In the genomic region with DNA sequence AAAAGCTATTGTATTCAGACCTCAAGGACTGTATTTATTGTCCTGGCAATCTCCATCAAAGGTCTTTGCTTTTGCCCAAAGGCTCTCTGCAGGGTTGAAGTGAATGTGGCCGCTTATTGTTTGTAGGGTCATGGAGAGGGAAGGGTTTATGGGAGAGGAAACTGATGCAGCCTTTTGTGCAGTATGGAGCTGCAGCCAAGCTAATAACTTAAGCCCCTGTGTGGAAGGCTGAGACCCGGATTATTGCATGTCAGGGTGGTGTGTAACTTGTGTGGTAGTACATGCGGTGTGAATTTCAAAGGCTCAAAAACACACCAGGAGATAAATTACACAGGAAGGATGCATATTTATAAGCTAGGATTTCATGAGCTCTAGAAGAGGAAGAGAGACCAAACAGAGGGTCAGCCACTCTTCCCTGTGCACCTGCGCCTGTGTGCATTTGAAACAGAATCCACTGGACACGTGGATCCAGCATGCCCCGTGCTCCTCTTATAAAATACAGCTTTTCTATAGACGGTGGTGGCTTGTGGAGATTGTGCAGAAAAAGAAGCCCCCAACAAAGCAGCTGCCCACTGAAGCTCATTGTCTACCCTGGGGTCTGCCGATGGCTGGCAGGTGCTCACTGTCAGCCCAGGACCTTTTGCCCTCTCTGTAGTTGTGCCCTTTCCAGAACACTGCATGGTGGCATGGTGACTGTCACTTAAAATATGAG, we compare ENCODE assay signal across 18 mouse cellular contexts. TPM values are rescaled to one million over a fixed set of nuclear protein-coding genes. Genes with fewer than 3 reads are reported as not detected.
A peak's percentile ranks its signal among the peaks of the same experiment; 100 is the strongest.
DNase-seq lines count a peak whose midpoint lies in the region; ATAC-seq and TF ChIP-seq lines count a peak whose summit lies in the region.
"Had no signal": no experiment of that assay in that cellular context is flagged by ENCODE, and none has a peak within 500 bp of the region (broad histone marks: within the 10 kb centered on the region; RNA-seq: fewer than 3 reads in every experiment).

No protein-coding gene starts in this region.

- TF ChIP-seq CTCF in hindbrain, postnatal 0 days (IDR thresholded peaks at IDR 0.05; ENCODE audit: low read depth): no peak

- no peaks in the 10 kb centered on the region for H3K9me3 ChIP-seq in limb, embryonic 13.5 days
- H3K9me3 ChIP-seq in limb, embryonic 10.5 days (replicated peaks): no peaks in the 10 kb centered on the region
- no peaks in the 10 kb centered on the region for H3K9me3 ChIP-seq in forebrain, embryonic 15.5 days
- no peaks in the 10 kb centered on the region for H3K9me3 ChIP-seq in hindbrain, postnatal 0 days (ENCODE audit: low read length)
- no peaks in the 10 kb centered on the region for H3K9me3 ChIP-seq in neural tube, embryonic 14.5 days (ENCODE audit: control insufficient read depth, low read length)
- H3K9me3 ChIP-seq: liver, embryonic 13.5 days had no signal

- DNase-seq in limb, embryonic 10.5 days (ENCODE audit: low spot score): no peak
- no peak for DNase-seq in hindbrain, postnatal 0 days (ENCODE audit: low spot score)
- DNase-seq in adrenal gland, postnatal 10 days: no peak
- no peak for DNase-seq in cerebellum, postnatal 14 days
- DNase-seq: cerebellum, adult 11-12 months; kidney, adult 8-10 months; liver, embryonic 13.5 days; lung, postnatal 14 days had no signal

- H3K4me1 ChIP-seq in limb, embryonic 13.5 days: peaks cover 15% of the 10 kb centered on the region
- H3K4me1 ChIP-seq in limb, embryonic 10.5 days: peaks cover 10% of the 10 kb centered on the region
- H3K4me1 ChIP-seq in forebrain, embryonic 15.5 days: peaks cover 9% of the 10 kb centered on the region
- 0 out of 2 replicates have a peak, but pooled peaks cover 4% of the 10 kb centered on the region for H3K4me1 ChIP-seq in hindbrain, postnatal 0 days (ENCODE audit: insufficient read depth, low read length)
- H3K4me1 ChIP-seq in neural tube, embryonic 14.5 days (ENCODE audit: control insufficient read depth, insufficient read depth, low read length): peaks cover 14% of the 10 kb centered on the region; the same call in 1 of the 2 replicates

- no peak overlapping the region for H3K4me2 ChIP-seq in limb, embryonic 13.5 days (replicated peaks)
- H3K4me2 ChIP-seq in forebrain, embryonic 15.5 days (replicated peaks): no peak overlapping the region
- H3K4me2 ChIP-seq in hindbrain, postnatal 0 days (ENCODE audit: low read depth, low read length): no peak overlapping the region
- H3K4me2 ChIP-seq in neural tube, embryonic 14.5 days (ENCODE audit: low read depth, low read length): no peak overlapping the region
- H3K4me2 ChIP-seq: liver, embryonic 13.5 days had no signal

- H3K27ac ChIP-seq in limb, embryonic 13.5 days: peak overlapping the region; percentile 44; the same call in 1 of the 2 replicates
- H3K27ac ChIP-seq in limb, embryonic 10.5 days: no peak overlapping the region
- H3K27ac ChIP-seq in forebrain, embryonic 15.5 days (replicated peaks): 0 out of 2 replicates have a peak overlapping the region, but pooled peaks have one; percentile 15
- H3K27ac ChIP-seq in hindbrain, postnatal 0 days: no peak overlapping the region
- H3K27ac ChIP-seq in neural tube, embryonic 14.5 days (ENCODE audit: low read depth, low read length): peak overlapping the region; percentile 22; the same call in 1 of the 2 replicates
- H3K27ac ChIP-seq: liver, embryonic 13.5 days had no signal

- H3K9ac ChIP-seq in limb, embryonic 13.5 days: no peak overlapping the region
- H3K9ac ChIP-seq in forebrain, embryonic 15.5 days (replicated peaks): no peak overlapping the region
- no peak overlapping the region for H3K9ac ChIP-seq in hindbrain, postnatal 0 days (replicated peaks; ENCODE audit: low read length)
- H3K9ac ChIP-seq in neural tube, embryonic 14.5 days (replicated peaks; ENCODE audit: low read depth, low read length): no peak overlapping the region
- H3K9ac ChIP-seq: liver, embryonic 13.5 days had no signal

- ATAC-seq in limb, embryonic 13.5 days (ENCODE audit: low FRiP score, low read depth): no peak
- peak; percentile 58 for ATAC-seq in forebrain, embryonic 15.5 days (replicated peaks)
- 0 out of 2 replicates have a peak, but pooled peaks have one; percentile 45 for ATAC-seq in hindbrain, postnatal 0 days
- ATAC-seq in neural tube, embryonic 14.5 days (ENCODE audit: low read depth): peak; percentile 41
- ATAC-seq: CD4-positive, CD25-positive, alpha-beta regulatory T cell, adult 4 months had no signal

- H3K27me3 ChIP-seq in limb, embryonic 13.5 days: no peaks in the 10 kb centered on the region
- H3K27me3 ChIP-seq in limb, embryonic 10.5 days (ENCODE audit: low read depth, poor library complexity, severe bottlenecking): no peaks in the 10 kb centered on the region
- no peaks in the 10 kb centered on the region for H3K27me3 ChIP-seq in forebrain, embryonic 15.5 days
- no peaks in the 10 kb centered on the region for H3K27me3 ChIP-seq in hindbrain, postnatal 0 days (ENCODE audit: insufficient read depth, low read length)
- H3K27me3 ChIP-seq in neural tube, embryonic 14.5 days (ENCODE audit: control insufficient read depth, insufficient read depth, low read length): no peaks in the 10 kb centered on the region
- H3K27me3 ChIP-seq: liver, embryonic 13.5 days had no signal

- no peak overlapping the region for H3K4me3 ChIP-seq in limb, embryonic 13.5 days
- no peak overlapping the region for H3K4me3 ChIP-seq in limb, embryonic 10.5 days
- H3K4me3 ChIP-seq in forebrain, embryonic 15.5 days: no peak overlapping the region
- no peak overlapping the region for H3K4me3 ChIP-seq in hindbrain, postnatal 0 days (ENCODE audit: low read length)
- no peak overlapping the region for H3K4me3 ChIP-seq in neural tube, embryonic 14.5 days (ENCODE audit: low read depth, low read length)
- H3K4me3 ChIP-seq: erythroblast, embryonic 14.5 days; liver, embryonic 13.5 days had no signal

- no peaks in the 10 kb centered on the region for H3K36me3 ChIP-seq in limb, embryonic 13.5 days
- peaks cover 3% of the 10 kb centered on the region; the same call in 1 of the 2 replicates for H3K36me3 ChIP-seq in limb, embryonic 10.5 days
- no peaks in the 10 kb centered on the region for H3K36me3 ChIP-seq in forebrain, embryonic 15.5 days
- no peaks in the 10 kb centered on the region for H3K36me3 ChIP-seq in hindbrain, postnatal 0 days (ENCODE audit: insufficient read depth, low read length)
- no peaks in the 10 kb centered on the region for H3K36me3 ChIP-seq in neural tube, embryonic 14.5 days (ENCODE audit: control insufficient read depth, insufficient read depth, low read length)
- H3K36me3 ChIP-seq: liver, embryonic 13.5 days had no signal

- WGBS in limb, embryonic 13.5 days: 66% methylated on average over 8 of the region's 8 CpGs
- 84% methylated on average over 8 of the region's 8 CpGs for WGBS in limb, embryonic 10.5 days
- 30% methylated on average over 8 of the region's 8 CpGs for WGBS in forebrain, embryonic 15.5 days
- 22% methylated on average over 8 of the region's 8 CpGs for WGBS in hindbrain, postnatal 0 days
- 6% methylated on average over 8 of the region's 8 CpGs for WGBS in neural tube, embryonic 14.5 days

RNA-seq across cellular contexts. Expression of a gene that starts 18.3 kb away (rescaled TPM):
- polyA plus RNA-seq in limb, embryonic 13.5 days (2015; fragmentation: Nextera tagmentation; extraction: Ambion mirVana): 10.2 and 11.0 TPM in 2 replicates
- polyA plus RNA-seq in limb, embryonic 10.5 days (2016; fragmentation: Nextera tagmentation; extraction: Ambion mirVana): 7.6 and 9.0 TPM in 2 replicates
- 8.7 and 15.7 TPM in 2 replicates for polyA plus RNA-seq in forebrain, embryonic 15.5 days (2015; fragmentation: Nextera tagmentation; extraction: Ambion mirVana)
- 31.4 and 34.1 TPM in 2 replicates for total RNA-seq in hindbrain, postnatal 0 days (2014; rRNA removed)
- 15.8 and 18.8 TPM in 2 replicates for polyA plus RNA-seq in hindbrain, postnatal 0 days (2015; fragmentation: Nextera tagmentation; extraction: Ambion mirVana)
- polyA plus RNA-seq in neural tube, embryonic 14.5 days (2014; fragmentation: Nextera tagmentation; extraction: Ambion mirVana): 11.7 and 13.7 TPM in 2 replicates
- total RNA-seq in adrenal gland, postnatal 10 days (2021): 100 to 1,000 TPM; 132 to 136 TPM

RNA-seq across cellular contexts. Expression of a gene that starts 36.4 kb away (rescaled TPM):
- polyA plus RNA-seq in limb, embryonic 13.5 days (2015; fragmentation: Nextera tagmentation; extraction: Ambion mirVana): not detected in 2 replicates
- not detected in 2 replicates for polyA plus RNA-seq in limb, embryonic 10.5 days (2016; fragmentation: Nextera tagmentation; extraction: Ambion mirVana)
- polyA plus RNA-seq in forebrain, embryonic 15.5 days (2015; fragmentation: Nextera tagmentation; extraction: Ambion mirVana): not detected in 2 replicates
- total RNA-seq in hindbrain, postnatal 0 days (2014; rRNA removed): not detected in 2 replicates
- not detected in 2 replicates for polyA plus RNA-seq in hindbrain, postnatal 0 days (2015; fragmentation: Nextera tagmentation; extraction: Ambion mirVana)
- not detected in 2 replicates for polyA plus RNA-seq in neural tube, embryonic 14.5 days (2014; fragmentation: Nextera tagmentation; extraction: Ambion mirVana)
- not detected for total RNA-seq in adrenal gland, postnatal 10 days (2021)
- total RNA-seq: gastrocnemius, adult 18-20 months; heart, postnatal 25 days; left cerebral cortex, postnatal 25 days had no signal
- polyA plus RNA-seq: CD4-positive, CD25-positive, alpha-beta regulatory T cell, adult 4 months; cortical plate, adult 2 months; erythroblast, embryonic 14.5 days; liver, embryonic 13.5 days; thymus, postnatal 0 days had no signal

Comparison
In these comparisons a context has a peak if more than half of its experiments do, and no peak if none do; other contexts are left out.
1. H3K27ac ChIP-seq: peak in limb, embryonic 13.5 days (single experiment), forebrain, embryonic 15.5 days (single experiment) and neural tube, embryonic 14.5 days (single experiment); none in limb, embryonic 10.5 days (single experiment) and hindbrain, postnatal 0 days (single experiment).